Mouse (Mus musculus): Measurements from ENCODE around the gene Gtf3c2.
A peak's percentile ranks its signal among the peaks of the same experiment; 100 is the strongest.

Gtf3c2 gene

GRCm38 (mm10) chr5:31138968-31139425, 40.9 kb downstream of the Gtf3c2 start:
- peak; percentile 68 for DNase-seq (ENCODE audit: low read depth)

- no peak for DNase-seq (ENCODE audit: low read depth)
These were observed 41.5 kb downstream of the Gtf3c2 start, which contains the start of gene Ucn for GRCm38 (mm10) chr5:31138241-31138967. Gene Ucn (minus strand): TSS chr5:31138829.

- no peak for DNase-seq (ENCODE audit: low read depth)
These were observed 42.3 kb downstream of the Gtf3c2 start for GRCm38 (mm10) chr5:31137658-31138057.

- DNase-seq (ENCODE audit: low read depth): no peak
These were observed 43.1 kb downstream of the Gtf3c2 start for GRCm38 (mm10) chr5:31136730-31137424.

- DNase-seq (ENCODE audit: low read depth): peak; percentile 32
These were observed 53.9 kb downstream of the Gtf3c2 start for GRCm38 (mm10) chr5:31126050-31126449.

- peak; percentile 56 for DNase-seq (ENCODE audit: low read depth)
These were observed 56.5 kb downstream of the Gtf3c2 start for GRCm38 (mm10) chr5:31123481-31123880.

- no peak for DNase-seq (ENCODE audit: low read depth)
These were observed 58.8 kb downstream of the Gtf3c2 start for GRCm38 (mm10) chr5:31121111-31121510.

GRCm38 (mm10) chr5:31116912-31117311, 63.0 kb downstream of the Gtf3c2 start:
- DNase-seq (ENCODE audit: low read depth): no peak

GRCm38 (mm10) chr5:31116354-31116753, 63.6 kb downstream of the Gtf3c2 start, which contains the start of gene Trim54:
Gene Trim54 (plus strand): TSS chr5:31116712.
- no peak for DNase-seq (ENCODE audit: low read depth)

- peak; percentile 73 for DNase-seq (ENCODE audit: low read depth)
These were observed 69.2 kb downstream of the Gtf3c2 start for GRCm38 (mm10) chr5:31110781-31111180.

GRCm38 (mm10) chr5:31108000-31108490, 71.9 kb downstream of the Gtf3c2 start, which contains the start of gene Slc30a3:
Gene Slc30a3 (minus strand): TSS chr5:31108237.
- DNase-seq (ENCODE audit: low read depth): no peak
